Mouse (Mus musculus): ENCODE results near the gene Tmem200a.

- TF ChIP-seq MYOG (IDR thresholded peaks at IDR 0.05; ENCODE audit: control insufficient read depth, extremely low read depth, insufficient read length) (no peak), MAX (IDR thresholded peaks at IDR 0.05) (no peak), CTCF (IDR thresholded peaks at IDR 0.05; ENCODE audit: control insufficient read depth, insufficient read depth, insufficient read length) (no peak), USF1 (IDR thresholded peaks at IDR 0.05; ENCODE audit: low read depth) (no peak)
Measured at GRCm38 (mm10) chr10:25961066-25961465, 117.8 kb downstream of the Tmem200a start.

Measured in C2C12 (cell line).